Mouse (Mus musculus) thymus, adult 2 months (tissue): ENCODE measurements around the gene Rprd1b.

Experiments used
- CTCF ChIP-seq: fragments of 200-500 bp; IDR thresholded peaks from 2 replicates; pipeline ENCODE4 v1.5.1; 2012; ENCODE audit warnings: mild to moderate bottlenecking, control low read depth, low read length, moderate library complexity, borderline replicate concordance; ENCODE audit not compliant: control insufficient read depth, poor library complexity, insufficient read depth; ENCODE audit errors: extremely low read depth
- POLR2A ChIP-seq: fragments of 200-500 bp; IDR thresholded peaks from 2 replicates; pipeline ENCODE4 v1.6.1; 2012; ENCODE audit warnings: mild to moderate bottlenecking, low read length, control low read depth, moderate library complexity; ENCODE audit not compliant: control insufficient read depth, poor library complexity, insufficient read depth; ENCODE audit errors: extremely low read depth

DNA sequence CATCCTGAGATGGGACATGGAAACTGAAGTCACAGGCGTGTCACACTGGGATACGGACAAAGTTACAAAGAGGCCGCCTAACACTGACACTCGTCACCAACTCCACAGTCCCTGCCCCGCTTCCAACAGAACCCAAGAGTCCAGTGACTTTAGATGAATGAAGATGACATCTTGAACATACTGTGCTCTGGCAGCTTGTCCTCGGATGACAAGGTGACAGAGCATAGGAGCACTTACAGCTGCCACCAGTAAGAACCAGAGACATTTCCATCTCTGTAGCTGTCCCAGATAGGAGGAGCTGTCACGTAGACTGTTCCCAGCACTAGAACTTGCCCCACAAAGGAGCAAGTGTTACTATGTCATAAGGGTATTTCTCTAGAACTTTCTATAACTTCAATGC is 99.6 kb downstream of the Rprd1b start:
- no peak for TF ChIP-seq CTCF
- no peak for TF ChIP-seq POLR2A
